Mouse (Mus musculus) fat pad, adult 2 months (tissue): ENCODE measurements around the gene Phldb2.

Experiments used
- DNase-seq: peaks from one replicate; pipeline ENCODE4 v3.0.0-alpha.2; 2011; ENCODE audit warnings: low read depth, low spot score; ENCODE audit errors: extremely low read depth

The Phldb2 gene

DNA sequence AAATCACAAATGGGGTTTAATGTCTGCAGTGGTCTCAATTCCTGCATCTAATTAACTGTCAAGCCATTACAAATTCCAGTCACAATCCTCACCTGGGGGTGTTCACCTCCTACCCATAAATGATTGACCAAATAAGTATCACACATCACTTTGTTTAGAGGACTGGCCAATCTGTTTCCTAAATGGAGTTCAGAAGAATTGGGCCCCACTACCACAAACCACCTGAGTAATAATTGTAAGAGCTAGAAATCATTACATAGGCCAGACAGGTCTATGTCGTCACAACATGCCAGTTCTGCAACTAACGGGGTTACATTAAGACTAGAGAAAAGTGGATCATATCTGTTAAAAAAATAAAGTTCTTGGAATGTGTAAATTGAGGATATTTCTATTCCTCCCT, 1.4 kb downstream of the Phldb2 start:
- no peak for DNase-seq

GRCm38 (mm10) chr16:45946335-45946734, 7.1 kb downstream of the Phldb2 start:
- DNase-seq, result no peak

DNA sequence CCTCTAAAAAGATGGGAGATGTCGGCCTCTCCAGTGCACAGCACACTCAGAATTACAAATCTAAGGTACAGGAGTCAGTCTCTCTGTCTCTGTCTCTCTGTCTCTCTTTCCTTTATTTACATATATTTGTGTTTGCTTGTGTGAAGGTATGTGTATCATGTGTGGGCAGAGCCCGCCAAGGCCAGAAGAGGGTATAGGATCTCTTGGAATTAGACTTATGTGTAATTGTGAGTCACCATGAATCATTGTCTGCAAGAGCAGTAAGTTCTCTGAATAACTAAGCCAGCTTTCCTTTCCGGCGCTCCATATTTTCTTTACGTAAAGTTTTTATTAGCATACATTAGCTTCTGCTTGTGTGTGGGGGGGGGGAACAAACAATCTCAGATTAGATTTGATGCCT, 7.7 kb downstream of the Phldb2 start:
- DNase-seq, result no peak

- DNase-seq, result no peak
Measured at GRCm38 (mm10) chr16:45945174-45945631, 8.2 kb downstream of the Phldb2 start.

- DNase-seq, result no peak
Measured at GRCm38 (mm10) chr16:45942169-45942891, 11.1 kb downstream of the Phldb2 start.

DNA sequence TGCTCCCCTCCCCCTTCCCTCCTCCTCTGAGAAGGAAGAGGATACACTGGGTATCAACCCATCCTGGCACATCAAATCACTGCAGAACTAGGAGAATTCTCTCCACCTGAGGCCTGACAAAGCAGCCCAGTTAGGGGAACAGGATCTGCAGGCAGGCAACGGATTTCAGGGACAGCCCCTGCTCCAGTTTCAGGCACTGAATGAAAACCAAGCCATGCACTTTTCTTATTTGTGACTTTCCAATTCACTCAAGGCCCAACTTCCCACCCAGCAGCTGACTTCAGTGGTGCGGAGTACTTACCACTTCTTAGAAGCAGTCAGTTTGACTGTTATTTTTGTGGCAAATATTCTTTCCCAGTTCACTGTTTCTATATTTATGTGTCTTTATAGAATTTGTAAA, 12.7 kb downstream of the Phldb2 start:
- DNase-seq, result no peak

DNA sequence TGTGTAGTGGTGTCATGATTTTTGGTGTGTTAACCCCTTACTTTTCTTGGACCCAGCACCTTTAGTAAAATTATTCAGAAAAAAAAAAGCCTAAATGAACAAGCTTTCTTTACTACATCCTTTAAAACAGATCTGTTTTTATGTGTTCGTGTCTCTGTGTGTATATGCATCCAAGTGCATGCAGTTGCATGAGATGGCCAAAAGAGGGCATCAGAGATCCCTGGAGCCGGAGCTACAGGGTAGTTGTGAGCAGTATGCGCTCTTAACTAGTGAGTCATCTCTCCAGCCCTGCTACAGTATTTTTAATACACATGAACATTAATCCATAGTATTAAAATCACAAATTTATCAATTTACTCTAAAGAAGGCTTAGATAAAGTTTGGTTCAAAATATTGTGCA, 14.0 kb downstream of the Phldb2 start:
- no peak for DNase-seq

GRCm38 (mm10) chr16:45937381-45937780, 16.0 kb downstream of the Phldb2 start:
- no peak for DNase-seq

- DNase-seq, result no peak
Measured at GRCm38 (mm10) chr16:45936521-45936920, 16.9 kb downstream of the Phldb2 start.

- no peak for DNase-seq
Measured at GRCm38 (mm10) chr16:45935956-45936483, 17.4 kb downstream of the Phldb2 start.

- DNase-seq, result no peak
Measured at GRCm38 (mm10) chr16:45934721-45935407, 18.5 kb downstream of the Phldb2 start.

DNA sequence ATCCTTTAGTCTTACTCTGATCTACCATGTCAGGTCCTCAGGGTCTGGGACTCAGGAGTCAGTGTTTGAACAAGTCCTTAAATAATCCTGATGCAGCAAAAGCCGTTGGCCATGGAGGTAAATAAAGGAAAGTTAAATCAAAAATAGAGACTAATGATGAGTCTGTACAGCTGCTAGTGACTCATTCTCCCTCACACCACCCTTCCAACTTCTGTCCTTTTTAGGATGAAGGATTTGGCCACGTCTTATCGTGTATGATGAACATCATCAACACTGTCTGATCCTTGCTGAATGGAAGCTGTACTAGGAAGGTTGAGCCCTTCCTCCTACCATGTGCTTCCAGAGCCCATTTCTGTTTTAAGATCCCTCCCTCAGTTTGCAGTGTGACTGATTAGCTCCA, 23.1 kb downstream of the Phldb2 start:
- DNase-seq, result no peak

- DNase-seq, result no peak
Measured at GRCm38 (mm10) chr16:45928090-45928489, 25.3 kb downstream of the Phldb2 start.

GRCm38 (mm10) chr16:45927601-45928000, 25.8 kb downstream of the Phldb2 start:
- no peak for DNase-seq

GRCm38 (mm10) chr16:45926875-45927274, 26.5 kb downstream of the Phldb2 start:
- no peak for DNase-seq

DNA sequence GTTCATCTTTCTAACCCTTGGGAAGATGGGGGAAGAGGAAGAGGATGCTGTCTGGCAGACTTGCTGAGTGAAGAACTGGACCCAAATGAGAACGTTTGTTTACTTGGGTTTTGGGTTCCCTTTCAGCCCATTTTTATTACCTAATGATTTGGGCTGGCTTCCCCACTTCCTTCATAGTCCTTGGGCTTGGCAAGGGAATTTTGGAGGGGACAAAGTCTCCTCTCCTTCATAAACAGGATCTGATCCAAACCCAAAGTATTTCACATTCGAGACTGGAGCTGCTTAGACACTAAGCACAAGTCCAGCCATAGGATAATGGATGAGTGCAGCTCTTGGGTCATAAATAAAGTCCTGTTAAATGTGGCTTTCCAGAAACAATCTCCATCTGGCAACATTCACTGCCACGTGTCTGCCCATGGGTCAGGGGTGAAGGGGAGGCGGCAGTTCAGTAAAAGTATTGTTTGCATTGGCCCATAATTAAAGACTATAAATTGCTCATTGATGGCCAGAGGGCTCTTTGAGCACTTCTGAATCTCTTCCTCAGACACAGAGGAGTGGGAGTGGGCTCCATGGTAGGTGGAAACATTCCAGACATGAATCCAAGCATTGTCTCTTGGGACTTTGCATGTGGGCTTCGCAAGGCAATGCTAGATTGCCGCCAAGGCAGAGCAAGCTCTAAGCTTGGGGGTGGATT, 29.5 kb downstream of the Phldb2 start:
- DNase-seq, result peak; percentile 13

DNA sequence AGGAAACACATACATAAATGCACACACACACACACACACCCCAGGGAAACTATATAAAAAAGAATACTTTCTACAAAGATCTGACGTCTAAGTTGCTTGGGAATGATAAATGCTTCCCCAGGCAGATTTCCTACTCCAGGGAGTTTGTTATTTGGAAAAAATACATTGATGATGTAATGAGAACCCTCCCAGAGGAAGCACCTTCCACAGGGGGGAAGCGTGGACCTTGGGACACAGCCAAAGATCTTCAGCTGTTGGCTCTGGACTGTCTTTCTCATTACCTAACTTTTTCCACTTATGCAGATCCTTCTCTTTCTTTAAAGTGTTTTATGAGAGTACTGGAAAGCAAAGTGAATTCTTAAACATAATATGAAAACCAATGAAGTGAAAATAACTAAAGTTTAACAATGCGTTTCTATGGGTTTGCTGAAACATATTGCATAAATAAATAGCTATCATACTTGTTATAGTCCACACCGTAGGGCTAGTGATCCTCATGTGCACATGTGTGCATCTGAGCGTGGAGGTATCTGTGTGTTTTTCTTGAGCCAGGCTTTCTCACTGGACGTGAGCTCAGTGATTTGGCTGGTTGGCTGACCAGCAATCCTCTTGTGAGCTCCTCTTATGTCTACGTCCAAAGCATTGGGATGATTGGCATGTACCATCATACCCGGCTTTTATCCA, 30.7 kb downstream of the Phldb2 start:
- no peak for DNase-seq

- no peak for DNase-seq
Measured at GRCm38 (mm10) chr16:45919572-45919971, 33.8 kb downstream of the Phldb2 start.

DNA sequence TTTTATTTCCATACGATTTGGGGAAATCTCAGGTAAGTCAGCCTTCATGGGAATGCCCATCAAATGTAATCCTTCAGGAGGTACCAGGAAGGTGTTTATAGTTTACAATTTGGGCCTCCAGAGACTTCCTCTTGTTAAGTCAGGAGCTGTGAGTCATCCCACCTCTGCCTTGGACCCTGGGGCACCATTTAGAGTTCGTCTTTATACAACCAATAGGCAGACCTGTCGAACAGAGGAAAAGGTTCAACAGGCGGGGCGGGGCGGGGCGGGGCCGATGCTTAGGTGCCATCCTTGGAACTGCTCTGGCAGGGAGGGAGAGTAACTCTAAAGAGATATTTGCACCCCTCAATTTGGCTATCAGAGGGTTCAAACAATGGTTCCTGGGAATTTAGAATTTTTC, 49.8 kb downstream of the Phldb2 start:
- no peak for DNase-seq

DNA sequence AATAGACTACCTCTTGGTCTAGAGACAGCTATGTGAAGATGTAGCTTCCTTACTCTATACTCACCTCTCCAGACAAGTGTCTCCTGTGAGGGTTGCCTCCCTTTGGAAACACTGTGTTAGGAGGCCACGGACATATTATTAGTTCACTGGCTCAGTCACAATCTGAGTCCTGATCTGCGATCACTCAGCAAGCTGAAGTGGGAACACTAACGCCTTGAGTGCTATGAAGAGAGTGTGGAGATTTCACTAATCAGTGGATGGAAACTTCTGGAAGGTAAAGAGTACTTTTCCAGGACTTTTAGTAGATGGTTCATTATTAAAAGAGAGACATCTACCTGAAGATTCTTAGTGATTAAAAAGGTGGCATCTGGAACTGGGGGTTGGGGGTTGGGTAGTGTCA, 54.9 kb downstream of the Phldb2 start:
- DNase-seq, result no peak

GRCm38 (mm10) chr16:45896587-45896986, 56.8 kb downstream of the Phldb2 start:
- no peak for DNase-seq
